Comparison of ENCODE assay signal across 26 mouse cellular contexts in the genomic region with DNA sequence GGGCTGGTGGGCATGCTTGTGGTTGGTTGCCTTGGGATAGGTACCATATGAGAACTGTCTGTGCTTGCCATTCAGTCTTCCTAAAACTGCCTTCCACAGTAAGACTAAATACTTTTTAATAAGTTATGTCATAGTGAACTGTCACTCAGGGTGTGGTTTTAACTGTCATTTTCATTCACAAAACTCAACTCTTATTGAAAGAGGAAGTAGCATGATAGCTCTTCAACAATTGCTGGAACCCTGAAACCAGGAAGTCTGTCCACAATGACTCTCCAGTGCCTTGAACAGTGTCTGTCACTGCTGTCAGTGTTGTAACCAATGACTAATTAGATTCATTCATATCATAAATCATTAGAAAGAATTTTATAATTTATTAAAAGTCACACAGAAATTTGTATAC.
DNase-seq lines count a peak whose midpoint lies in the region; ATAC-seq and TF ChIP-seq lines count a peak whose summit lies in the region.
"Had no signal": no experiment of that assay in that cellular context is flagged by ENCODE, and none has a peak within 500 bp of the region (broad histone marks: within the 10 kb centered on the region; RNA-seq: fewer than 3 reads in every experiment).

No protein-coding gene starts in this region.

- no peak overlapping the region for H3K4me2 ChIP-seq in lung, embryonic 14.5 days
- H3K4me2 ChIP-seq in CH12.LX (ENCODE audit: insufficient read depth, low read depth, poor library complexity, severe bottlenecking): no peak overlapping the region
- H3K4me2 ChIP-seq: forebrain, embryonic 13.5 days; hindbrain, embryonic 12.5 days; liver, embryonic 13.5 days; stomach, embryonic 15.5 days had no signal

- no peak overlapping the region for H3K4me3 ChIP-seq in lung, embryonic 14.5 days (ENCODE audit: low read depth, low read length)
- no peak overlapping the region for H3K4me3 ChIP-seq in CH12.LX (replicated peaks in 1 of 3; ENCODE audit: low read depth in 2 of 3, low read length in 2 of 3, poor library complexity in 1 of 3)
- H3K4me3 ChIP-seq: forebrain, embryonic 13.5 days; heart, embryonic 10.5 days; hindbrain, embryonic 12.5 days; left cerebral cortex, adult 2 months; liver, embryonic 13.5 days; myocyte; stomach, embryonic 15.5 days had no signal

- no peak for TF ChIP-seq POLR2A in CH12.LX (IDR thresholded peaks at IDR 0.05; ENCODE audit: low read depth, low read length)

- H3K27ac ChIP-seq in lung, embryonic 14.5 days (ENCODE audit: low read depth): no peak overlapping the region
- no peak overlapping the region for H3K27ac ChIP-seq in CH12.LX (ENCODE audit: insufficient read depth, low read depth)
- H3K27ac ChIP-seq: forebrain, embryonic 13.5 days; heart, embryonic 10.5 days; hindbrain, embryonic 12.5 days; left cerebral cortex, adult 2 months; liver, embryonic 13.5 days; macrophage; stomach, embryonic 15.5 days had no signal

- H3K9ac ChIP-seq in lung, embryonic 14.5 days: no peak overlapping the region
- H3K9ac ChIP-seq in CH12.LX (ENCODE audit: insufficient read depth, low read depth): no peak overlapping the region
- H3K9ac ChIP-seq: forebrain, embryonic 13.5 days; hindbrain, embryonic 12.5 days; liver, embryonic 13.5 days; stomach, embryonic 15.5 days had no signal

- no peak for TF ChIP-seq RAD21 in CH12.LX (IDR thresholded peaks at IDR 0.05; ENCODE audit: low read depth, low read length)

- H3K36me3 ChIP-seq in lung, embryonic 14.5 days (ENCODE audit: insufficient read depth): no peaks in the 10 kb centered on the region
- no peaks in the 10 kb centered on the region for H3K36me3 ChIP-seq in CH12.LX (replicated peaks in 1 of 2; ENCODE audit: control insufficient read depth in 1 of 2, insufficient read depth in 1 of 2, low read length in 1 of 2)
- H3K36me3 ChIP-seq: heart, embryonic 10.5 days; hindbrain, embryonic 12.5 days; liver, embryonic 13.5 days; stomach, embryonic 15.5 days had no signal

- 0 out of 2 replicates have a peak, but pooled peaks have one; percentile 10 for TF ChIP-seq EP300 in CH12.LX (IDR thresholded peaks at IDR 0.05; ENCODE audit: low read length)

- no peaks in the 10 kb centered on the region for H3K27me3 ChIP-seq in lung, embryonic 14.5 days (ENCODE audit: insufficient read depth, low read length)
- H3K27me3 ChIP-seq in CH12.LX (replicated peaks): no peaks in the 10 kb centered on the region
- H3K27me3 ChIP-seq: forebrain, embryonic 13.5 days; hindbrain, embryonic 12.5 days; liver, embryonic 13.5 days; stomach, embryonic 15.5 days had no signal

- no peak for ATAC-seq in lung, embryonic 14.5 days (ENCODE audit: insufficient read depth)
- ATAC-seq in granulocyte monocyte progenitor cell, adult 5-6 weeks (replicated peaks; ENCODE audit: poor library complexity, severe bottlenecking): peak; percentile 90
- ATAC-seq in neutrophil, adult 5-6 weeks (ENCODE audit: extremely low read depth, insufficient number of reproducible peaks, low FRiP score, poor library complexity, severe bottlenecking): peak; percentile 92
- ATAC-seq: forebrain, embryonic 13.5 days had no signal

- dilution Hi-C loops in CH12.LX (cut with MboI; ENCODE audit: extremely low pct_ligation_motif_present, extremely low pct_unique_long_range_greater_than_20kb, low sequenced_read_pairs): no loop called here

- no peaks in the 10 kb centered on the region for H3K9me3 ChIP-seq in lung, embryonic 14.5 days (ENCODE audit: low read depth, low read length)
- no peaks in the 10 kb centered on the region for H3K9me3 ChIP-seq in CH12.LX (replicated peaks; ENCODE audit: low read length)
- H3K9me3 ChIP-seq: forebrain, embryonic 13.5 days; heart, embryonic 10.5 days; hindbrain, embryonic 12.5 days; liver, embryonic 13.5 days; stomach, embryonic 15.5 days had no signal

- in situ Hi-C loops in CH12.LX (cut with MboI; ENCODE audit: low pct_ligation_motif_present, low pct_unique_long_range_greater_than_20kb, low sequenced_read_pairs): no loop called here

- DNase-seq in lung, embryonic 14.5 days: peak; percentile 10
- no peak for DNase-seq in lung, postnatal 10 days
- DNase-seq in CH12.LX (ENCODE audit: extremely low read depth): peak; percentile 46
- no peak for DNase-seq in cerebellum, postnatal 14 days
- no peak for DNase-seq in frontal cortex, postnatal 10 days (ENCODE audit: low spot score in 2 of 2)
- DNase-seq: adrenal gland, postnatal 25 days; cerebellum, adult 11-12 months; cerebellum, postnatal 36 days; gastrocnemius, postnatal 36 days; heart, postnatal 10 days; kidney, adult 8-10 months; kidney, postnatal 14 days; left cerebral cortex, postnatal 4 days; liver, embryonic 13.5 days; midbrain, embryonic 14.5 days; thymus, adult 18-20 months; thymus, postnatal 4 days had no signal

- H3K4me1 ChIP-seq in lung, embryonic 14.5 days (ENCODE audit: insufficient read depth): no peaks in the 10 kb centered on the region
- H3K4me1 ChIP-seq in CH12.LX (ENCODE audit: control insufficient read depth in 1 of 2, insufficient read depth in 2 of 2): peaks cover 0 to 4% of the 10 kb centered on the region in 2 experiments; a peak in 1 of 4 replicates
- H3K4me1 ChIP-seq: forebrain, embryonic 13.5 days; heart, embryonic 10.5 days; hindbrain, embryonic 12.5 days; liver, embryonic 13.5 days; stomach, embryonic 15.5 days had no signal

- H3K79me2 ChIP-seq in CH12.LX (replicated peaks; ENCODE audit: control insufficient read depth, extremely low read depth, insufficient read depth, poor library complexity, severe bottlenecking): no peaks in the 10 kb centered on the region

- TF ChIP-seq CTCF in lung, embryonic 14.5 days (IDR thresholded peaks at IDR 0.05; ENCODE audit: low read depth): no peak
- TF ChIP-seq CTCF in CH12.LX (conservative IDR thresholded peaks at IDR 0.05 in 1 of 2, IDR thresholded peaks at IDR 0.05 in 1 of 2; ENCODE audit: low read depth in 2 of 2, low read length in 2 of 2): no peak

TF ChIP-seq in CH12.LX, 34 proteins besides CTCF, POLR2A, EP300 and RAD21:
- TF ChIP-seq USF2 (conservative IDR thresholded peaks at IDR 0.05; ENCODE audit: low read depth, low read length) (no peak), MAX (IDR thresholded peaks at IDR 0.05; ENCODE audit: low read length) (no peak), CHD1 (IDR thresholded peaks at IDR 0.05; ENCODE audit: low read depth, low read length) (no peak), USF1 (IDR thresholded peaks at IDR 0.05; ENCODE audit: low read depth, low read length) (no peak), ZMIZ1 (IDR thresholded peaks at IDR 0.05; ENCODE audit: low read depth, low read length) (no peak), ELF1 (IDR thresholded peaks at IDR 0.05; ENCODE audit: low read depth, low read length) (peak; percentile 60; the same call in 1 of the 2 replicates), RCOR1 (conservative IDR thresholded peaks at IDR 0.05; ENCODE audit: low read depth, low read length) (no peak)

Comparison
In these comparisons a context has a peak if more than half of its experiments do, and no peak if none do; other contexts are left out.
1. DNase-seq: peak in lung, embryonic 14.5 days (single experiment) and CH12.LX (single experiment); none in lung, postnatal 10 days (single experiment), cerebellum, postnatal 14 days (0 of 2) and frontal cortex, postnatal 10 days (0 of 2).